Mouse (Mus musculus): ENCODE data around the gene Gm5935. TPM values are rescaled to one million over a fixed set of nuclear protein-coding genes. Genes with fewer than 3 reads are reported as not detected.
"Not testable (repeated sequence)": the region's sequence is repeated elsewhere in the genome, so short reads cannot be mapped to it uniquely, and the experiment has no call there.

Gm5935 gene
- not detected for total RNA-seq (2021)

DNA sequence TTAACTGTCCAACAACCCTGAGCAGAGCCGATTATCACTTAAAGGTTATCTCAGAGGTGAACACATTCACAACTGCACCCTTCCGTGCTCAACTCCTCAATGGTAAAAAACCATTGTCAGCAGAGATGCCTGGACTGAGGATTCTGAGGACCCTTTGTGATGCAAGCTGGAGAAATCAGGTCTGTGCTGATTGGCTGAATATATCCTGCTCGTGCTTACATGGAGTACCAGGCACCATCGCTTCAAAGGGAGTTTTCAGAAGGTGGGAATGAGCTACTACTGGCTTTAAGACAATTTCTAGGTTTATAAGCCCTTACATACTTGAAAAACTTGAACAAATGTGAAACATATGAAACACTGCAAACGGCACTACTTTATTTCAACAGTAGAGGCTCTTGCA lies at the start of gene Gm5935:
TSS of gene Gm5935 (minus strand) at position 101 of the 400 bp plus-strand sequence.
- intact Hi-C loops (cut with DNase I); DNase-seq: not testable (repeated sequence)

Other genes starting within 250 kb of the Gm5935 start
- gene Gm4297, start 200.3 kb downstream of the Gm5935 start, total RNA-seq (2021): not detected

Measured in heart, postnatal 10 days (tissue).